Mouse (Mus musculus) forebrain, embryonic 15.5 days (tissue): Measurements from ENCODE around the gene Mmp23. TPM values are rescaled to one million over a fixed set of nuclear protein-coding genes. Genes with fewer than 3 reads are reported as not detected.
"Not testable (repeated sequence)": the region's sequence is repeated elsewhere in the genome, so short reads cannot be mapped to it uniquely, and the experiment has no call there.

Source experiments
- ATAC-seq: fragments of 200-750 bp; cut with Nextera tagmentation; replicated peaks from 2 replicates; pipeline ENCODE4 v1.8.0; 2017; ENCODE audit warnings: mild to moderate bottlenecking, moderate TSS enrichment, moderate library complexity
- H3K27ac ChIP-seq: fragments of 300-500 bp; sonication (generic); replicated peaks from 2 replicates; pipeline ENCODE4 v1.5.1; 2015; ENCODE audit warnings: mild to moderate bottlenecking, inconsistent platforms
- H3K27me3 ChIP-seq: fragments of 300-500 bp; sonication (generic); 2 replicates; pipeline ENCODE4 v1.6.1; 2015; ENCODE audit warnings: inconsistent platforms
- H3K36me3 ChIP-seq: fragments of 300-500 bp; sonication (generic); 2 replicates; pipeline ENCODE4 v1.6.1; 2015; ENCODE audit warnings: mild to moderate bottlenecking, inconsistent platforms
- H3K4me1 ChIP-seq: fragments of 300-500 bp; sonication (generic); 2 replicates; pipeline ENCODE4 v1.6.1; 2015; ENCODE audit warnings: inconsistent platforms
- H3K4me2 ChIP-seq: fragments of 300-500 bp; sonication (generic); replicated peaks from 2 replicates; pipeline ENCODE4 v1.6.1; 2015; ENCODE audit warnings: mild to moderate bottlenecking, inconsistent platforms
- H3K4me3 ChIP-seq: fragments of 300-500 bp; sonication (generic); 2 replicates; pipeline ENCODE4 v1.5.1; 2015; ENCODE audit warnings: mild to moderate bottlenecking, inconsistent platforms
- H3K9ac ChIP-seq: fragments of 300-500 bp; sonication (generic); replicated peaks from 2 replicates; pipeline ENCODE4 v1.6.1; 2015; ENCODE audit warnings: mild to moderate bottlenecking, inconsistent platforms
- H3K9me3 ChIP-seq: fragments of 300-500 bp; sonication (generic); 2 replicates; pipeline ENCODE4 v1.6.1; 2016; ENCODE audit warnings: inconsistent platforms
- WGBS: fragments of 180-500 bp; shearing (Covaris S2); methylation state at CpG from one replicate; pipeline ENCODE4 v1.1.7; 2015; ENCODE audit warnings: mixed read lengths; 5-methylcytosine and 5-hydroxymethylcytosine counted together
- polyA plus RNA-seq: library from polyadenylated mRNA; unstranded; fragments of >200 nt; fragmentation: Nextera tagmentation; extraction: Ambion mirVana; gene quantifications from 2 replicates; pipeline ENCODE4 v1.2.1, GENCODE M21; 2015

Mmp23 gene
- polyA plus RNA-seq = 2.3 and 2.6 TPM in 2 replicates

DNA sequence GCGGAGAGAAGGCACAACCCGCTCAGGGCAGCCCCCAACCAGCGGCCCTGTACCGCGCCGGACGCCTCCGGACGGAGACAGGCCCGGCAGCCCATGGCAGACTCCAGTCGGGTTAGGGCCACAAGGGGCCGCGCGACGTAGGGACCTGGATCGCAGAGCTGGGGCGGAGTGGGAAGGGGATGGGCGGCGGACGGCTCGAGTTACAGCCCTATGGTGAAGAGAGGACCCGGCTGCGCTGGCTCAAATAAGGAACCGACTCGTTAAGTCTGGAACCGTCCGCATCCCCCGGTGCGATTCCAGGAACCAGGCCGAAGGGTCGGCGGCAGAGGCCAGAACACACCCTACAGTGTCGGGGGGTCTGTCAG is at the start of gene Mmp23:
Mmp23 (minus strand) TSS at position 299 of the 365 bp plus-strand sequence.
- Histone ChIP-seq H3K27me3 (peaks cover 52% of the 10 kb centered on the region), H3K27ac (no peak within 1 kb of the TSS), H3K36me3 (peaks cover 55% of the 10 kb centered on the region), H3K9me3 (no peaks in the 10 kb centered on the region), H3K4me1 (peaks cover 28% of the 10 kb centered on the region), H3K4me3 (peak within 1 kb of the TSS; percentile 31), H3K4me2 (peak within 1 kb of the TSS; percentile 51), H3K9ac (peak within 1 kb of the TSS; percentile 38)
- peak; percentile 38 for ATAC-seq
- under 1% methylated on average over 33 of the region's 33 CpGs for WGBS

DNA sequence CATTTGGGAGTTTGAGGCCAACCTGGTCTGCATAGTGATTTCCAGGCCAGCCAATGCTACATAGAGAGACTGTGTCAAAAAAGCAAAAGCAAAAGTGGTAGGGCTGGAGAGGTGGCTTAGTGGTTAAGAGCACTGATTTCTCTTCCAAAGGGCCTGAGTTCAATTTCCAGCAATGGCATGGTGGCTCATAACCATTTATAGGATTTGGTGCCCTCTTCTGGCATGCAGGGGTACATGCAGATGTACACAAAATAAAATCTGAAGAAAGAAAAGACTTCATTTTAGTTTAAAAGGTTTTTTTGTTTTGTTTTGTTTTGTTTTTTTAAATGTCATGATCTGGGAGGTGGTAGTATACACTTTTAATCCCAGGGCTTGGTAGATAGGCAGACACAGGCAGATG is 47.2 kb upstream of the Mmp23 start:
- Histone ChIP-seq H3K27me3 (peaks cover 2% of the 10 kb centered on the region; the same call in 1 of the 2 replicates), H3K4me2 (no peak overlapping the region), H3K36me3 (no peaks in the 10 kb centered on the region), H3K9ac (no peak overlapping the region), H3K4me3 (no peak overlapping the region), H3K9me3 (no peaks in the 10 kb centered on the region), H3K27ac (no peak overlapping the region), H3K4me1 (peaks cover 22% of the 10 kb centered on the region)
- ATAC-seq = no peak

- Histone ChIP-seq H3K4me2 (peak overlapping the region; percentile 58), H3K9ac (no peak overlapping the region), H3K4me3 (peak overlapping the region; percentile 69; the same call in 1 of the 2 replicates), H3K9me3 (no peaks in the 10 kb centered on the region), H3K4me1 (peaks cover 24% of the 10 kb centered on the region), H3K27me3 (peaks cover 5% of the 10 kb centered on the region; the same call in 1 of the 2 replicates), H3K36me3 (no peaks in the 10 kb centered on the region), H3K27ac (no peak overlapping the region)
- no peak for ATAC-seq
- WGBS = 83% methylated on average over 16 of the region's 16 CpGs
These were observed 43.4 kb upstream of the Mmp23 start for GRCm38 (mm10) chr4:155696261-155697255.

GRCm38 (mm10) chr4:155695531-155696062 is 42.4 kb upstream of the Mmp23 start:
- Histone ChIP-seq H3K36me3 (no peaks in the 10 kb centered on the region), H3K9ac (peak overlapping the region; percentile 69), H3K27ac (no peak overlapping the region), H3K27me3 (peaks cover 5% of the 10 kb centered on the region; the same call in 1 of the 2 replicates), H3K4me1 (peaks cover 28% of the 10 kb centered on the region), H3K4me3 (peak overlapping the region; percentile 69), H3K9me3 (no peaks in the 10 kb centered on the region), H3K4me2 (peak overlapping the region; percentile 58)
- ATAC-seq = no peak
- WGBS = 77% methylated on average over 4 of the region's 4 CpGs

DNA sequence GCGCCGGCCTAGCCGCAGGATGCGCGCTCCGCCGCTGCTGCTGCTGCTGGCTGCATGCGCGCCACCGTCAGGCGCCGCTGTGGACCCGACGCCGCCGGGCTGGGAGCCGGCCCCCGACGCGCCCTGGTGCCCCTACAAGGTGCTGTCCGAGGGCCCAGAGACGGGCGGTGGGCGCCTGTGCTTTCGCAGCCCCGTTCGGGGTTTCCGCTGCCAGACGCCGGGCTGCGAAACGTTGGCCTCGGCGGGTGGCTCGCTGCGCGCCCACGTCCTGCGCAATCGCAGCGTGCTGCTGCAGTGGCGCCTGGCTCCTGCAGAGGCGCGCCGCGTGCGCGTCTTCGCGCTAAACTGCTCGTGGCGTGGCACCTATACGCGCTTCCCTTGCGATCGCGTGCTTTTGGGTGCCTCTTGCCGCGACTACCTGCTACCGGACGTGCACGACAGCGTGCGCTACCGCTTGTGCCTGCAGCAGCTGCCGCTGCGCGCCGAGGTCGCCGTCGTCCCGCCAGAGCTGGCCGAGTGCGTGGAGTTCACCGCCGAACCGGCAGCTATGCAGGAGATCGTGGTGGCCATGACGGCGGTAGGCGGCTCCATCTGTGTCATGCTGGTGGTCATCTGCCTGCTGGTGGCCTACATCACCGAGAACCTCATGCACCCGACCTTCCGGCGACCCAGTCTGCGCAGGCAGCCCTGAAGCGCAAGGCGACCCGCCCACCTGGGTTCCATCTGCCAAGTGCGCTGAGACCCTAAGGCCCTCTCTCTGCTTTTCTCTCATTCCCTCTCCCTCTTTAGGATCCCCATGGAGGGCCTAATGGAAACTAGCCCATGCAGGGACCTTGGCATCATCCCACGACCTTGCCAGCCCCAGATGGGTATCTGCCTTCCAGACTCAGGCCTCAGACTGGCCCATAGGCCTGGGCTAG is 41.6 kb upstream of the Mmp23 start:
- Histone ChIP-seq H3K4me3 (peak overlapping the region; percentile 69), H3K27ac (peak overlapping the region; percentile 89), H3K27me3 (peaks cover 5% of the 10 kb centered on the region; the same call in 1 of the 2 replicates), H3K9ac (peak overlapping the region; percentile 69), H3K36me3 (no peaks in the 10 kb centered on the region), H3K9me3 (no peaks in the 10 kb centered on the region), H3K4me1 (peaks cover 28% of the 10 kb centered on the region), H3K4me2 (peak overlapping the region; percentile 58)
- peak; percentile 87 for ATAC-seq
- WGBS = under 1% methylated on average over 85 of the region's 92 CpGs

DNA sequence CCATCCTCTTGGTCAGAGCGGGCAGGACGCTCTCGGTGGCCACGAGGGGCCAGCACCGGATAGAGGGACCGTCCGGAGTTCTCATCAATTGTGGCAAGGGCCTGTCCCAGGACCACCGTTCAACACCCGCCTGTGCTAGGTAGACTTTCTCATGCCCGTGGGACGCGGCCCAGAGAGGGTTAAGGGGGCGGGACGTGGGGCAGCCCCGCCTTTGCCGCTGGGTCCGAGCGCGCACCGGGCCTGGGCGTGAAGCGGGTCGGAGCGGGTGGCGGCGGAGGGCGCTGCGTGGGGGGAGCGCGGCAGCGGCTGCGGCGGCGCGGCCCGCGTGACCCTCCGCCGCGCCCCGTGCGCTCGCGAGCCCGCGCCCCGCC is 40.9 kb upstream of the Mmp23 start, which contains the start of gene Fndc10:
Fndc10 (plus strand) TSS at position 232 of the 371 bp plus-strand sequence.
- H3K36me3 ChIP-seq = no peaks in the 10 kb centered on the region
- H3K4me1 ChIP-seq = peaks cover 28% of the 10 kb centered on the region
- ATAC-seq = peak; percentile 93
- peaks cover 5% of the 10 kb centered on the region; the same call in 1 of the 2 replicates for H3K27me3 ChIP-seq
- under 1% methylated on average over 28 of the region's 47 CpGs for WGBS
- H3K4me3 ChIP-seq = peak within 1 kb of the TSS; percentile 69
- peak within 1 kb of the TSS; percentile 58 for H3K4me2 ChIP-seq
- H3K9me3 ChIP-seq = no peaks in the 10 kb centered on the region
- peak within 1 kb of the TSS; percentile 89 for H3K27ac ChIP-seq
- H3K9ac ChIP-seq = peak within 1 kb of the TSS; percentile 69

DNA sequence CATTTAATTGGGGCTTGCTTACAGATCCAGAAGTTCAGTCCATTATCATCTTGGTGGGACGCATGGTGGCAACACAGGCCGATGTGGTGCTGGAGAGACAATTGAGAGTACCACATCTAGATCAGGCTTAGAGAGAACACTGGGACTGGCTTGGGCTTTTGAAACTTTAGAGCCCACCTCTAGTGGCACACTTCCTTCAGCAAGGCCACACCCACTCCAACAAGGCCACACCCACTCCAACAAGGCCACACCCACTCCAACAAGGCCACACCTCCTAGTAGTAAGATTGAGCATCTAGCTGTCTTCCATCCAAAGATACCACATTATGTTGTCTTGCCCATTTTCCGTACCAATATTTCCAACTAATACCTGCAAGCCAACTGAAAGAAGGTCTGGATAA is 39.2 kb upstream of the Mmp23 start:
- H3K27me3 ChIP-seq = peaks cover 5% of the 10 kb centered on the region; the same call in 1 of the 2 replicates

DNA sequence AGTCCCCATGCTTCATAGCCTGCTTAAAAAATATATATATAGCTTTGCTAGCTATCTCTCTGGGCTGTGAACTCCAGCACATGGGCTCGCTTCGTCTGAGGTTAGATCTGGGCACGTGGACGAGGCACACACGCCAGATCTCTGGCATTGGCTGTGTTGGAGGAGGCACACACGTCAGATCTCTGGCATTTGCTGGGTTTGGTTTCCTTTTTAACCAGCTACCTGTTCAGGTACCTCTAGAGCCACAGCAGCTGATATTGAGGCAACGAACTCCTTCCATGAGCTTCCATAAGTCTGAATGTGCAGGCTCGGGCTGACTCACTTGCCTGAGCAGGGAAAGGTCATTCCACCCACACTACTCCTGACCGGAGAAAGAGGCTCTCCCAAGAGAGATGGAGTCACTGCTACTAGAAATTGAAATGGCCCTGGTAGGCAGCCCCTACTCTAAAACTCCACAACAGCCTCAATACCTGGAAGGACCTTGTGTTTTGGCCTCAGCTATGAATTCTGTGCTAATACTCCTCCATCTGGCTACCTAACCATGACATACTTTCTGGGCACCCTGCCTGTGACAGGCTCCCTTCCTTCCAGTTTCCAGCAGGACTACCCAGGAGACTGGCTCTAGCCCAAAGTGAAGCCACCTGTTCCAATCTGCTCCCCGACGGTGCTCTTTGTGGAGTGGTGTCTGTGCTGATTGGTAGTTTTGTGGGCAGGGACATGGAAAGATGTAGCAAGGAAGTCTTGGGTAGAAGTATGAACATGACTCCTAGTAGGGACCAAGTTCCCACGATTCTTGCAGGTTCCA is 37.6 kb upstream of the Mmp23 start:
- peaks cover 19% of the 10 kb centered on the region for H3K4me1 ChIP-seq
- peaks cover 5% of the 10 kb centered on the region; the same call in 1 of the 2 replicates for H3K27me3 ChIP-seq
- H3K9me3 ChIP-seq = no peaks in the 10 kb centered on the region
- no peak overlapping the region for H3K4me2 ChIP-seq
- 77% methylated on average over 12 of the region's 12 CpGs for WGBS
- H3K27ac ChIP-seq = no peak overlapping the region
- H3K9ac ChIP-seq = no peak overlapping the region
- no peak for ATAC-seq
- no peak overlapping the region for H3K4me3 ChIP-seq
- no peaks in the 10 kb centered on the region for H3K36me3 ChIP-seq

More for the DNA sequence above, 39.2 kb upstream of the Mmp23 start:
- no peak for ATAC-seq
- Histone ChIP-seq H3K9ac (no peak overlapping the region), H3K9me3 (no peaks in the 10 kb centered on the region), H3K4me2 (no peak overlapping the region), H3K4me1 (peaks cover 28% of the 10 kb centered on the region), H3K36me3 (no peaks in the 10 kb centered on the region), H3K4me3 (no peak overlapping the region), H3K27ac (no peak overlapping the region)
- WGBS = 96% methylated on average over 3 of the region's 3 CpGs

- WGBS = 90% methylated on average over 4 of the region's 4 CpGs
These were observed 34.6 kb upstream of the Mmp23 start for GRCm38 (mm10) chr4:155687764-155688163.

DNA sequence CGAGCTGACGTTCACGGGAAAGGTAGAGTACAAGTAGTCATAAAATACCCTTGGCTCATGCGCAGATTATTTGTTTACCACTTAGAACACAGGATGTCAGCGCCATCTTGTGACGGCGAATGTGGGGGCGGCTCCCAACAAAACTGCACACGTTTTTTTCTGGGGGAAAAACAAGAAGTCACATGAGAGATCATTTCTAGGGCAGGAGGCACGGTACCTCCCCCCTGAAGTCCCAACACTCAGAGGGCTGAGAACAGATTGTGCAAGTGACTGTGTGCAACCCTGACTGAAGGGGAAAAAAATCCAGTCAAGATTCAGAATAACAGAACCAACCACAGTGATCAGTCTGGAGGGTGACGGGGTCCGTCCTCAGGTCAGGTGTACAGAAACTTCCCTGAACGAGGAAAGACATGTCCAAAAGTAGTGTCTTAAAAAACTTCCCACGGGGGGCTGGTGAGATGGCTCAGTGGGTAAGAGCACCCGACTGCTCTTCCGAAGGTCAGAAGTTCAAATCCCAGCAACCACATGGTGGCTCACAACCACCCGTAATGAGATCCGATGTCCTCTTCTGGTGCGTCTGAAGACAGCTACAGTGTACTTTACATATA is 30.6 kb upstream of the Mmp23 start:
- H3K27me3 ChIP-seq, H3K9ac ChIP-seq, H3K4me1 ChIP-seq, ATAC-seq, H3K9me3 ChIP-seq, H3K36me3 ChIP-seq, H3K4me3 ChIP-seq, H3K27ac ChIP-seq, H3K4me2 ChIP-seq: not testable (repeated sequence)
- WGBS = 89% methylated on average over 16 of the region's 19 CpGs

More at GRCm38 (mm10) chr4:155687764-155688163, 34.6 kb upstream of the Mmp23 start:
- not testable (repeated sequence) for H3K9me3 ChIP-seq, H3K4me2 ChIP-seq, H3K4me3 ChIP-seq, H3K27me3 ChIP-seq, ATAC-seq, H3K36me3 ChIP-seq, H3K4me1 ChIP-seq, H3K9ac ChIP-seq, H3K27ac ChIP-seq
